Mouse (Mus musculus) layer of hippocampus, postnatal 14 days (tissue): Measurements from ENCODE around the gene Cd83. TPM values are rescaled to one million over a fixed set of nuclear protein-coding genes. Genes with fewer than 3 reads are reported as not detected.

ENCODE experiments used
- total RNA-seq, 2 experiments: library from RNA; stranded (reverse); gene quantifications; 2 replicates each; pipeline ENCODE4 v1.2.3; 2021

Cd83 gene
- total RNA-seq, 2 experiments from 2014 or later, result 6.6 to 7.3 TPM

Other genes starting within 250 kb of the Cd83 start
- 10 to 100 TPM; 22.7 to 23.4 TPM for gene Mcur1, start 224.6 kb upstream of the Cd83 start, total RNA-seq
- 10 to 100 TPM; 37.3 to 41.8 TPM for gene Rnf182, start 169.1 kb upstream of the Cd83 start, total RNA-seq